Mouse (Mus musculus) ovary, adult 18-20 months (tissue): ENCODE measurements around the gene Stk38.

Experiments used
- DNase-seq: peaks from one replicate; pipeline ENCODE4 v3.0.0; 2022; ENCODE audit warnings: low spot score, mixed read lengths

Stk38 gene

GRCm38 (mm10) chr17:28924957-28925595 is 82.7 kb downstream of the Stk38 start:
- DNase-seq: no peak

- DNase-seq: no peak
Observed at GRCm38 (mm10) chr17:28922096-28922495, 85.7 kb downstream of the Stk38 start.

- peak; percentile 52 for DNase-seq
Observed at GRCm38 (mm10) chr17:28921086-28921485, 86.7 kb downstream of the Stk38 start.
